ENCODE assay signal across 7 mouse cellular contexts in genomic region chr9:32696717-32697116, GRCm38 (mm10).
DNase-seq lines count a peak whose midpoint lies in the region; ATAC-seq lines count a peak whose summit lies in the region.

No protein-coding gene starts in this region.

- peaks cover 60% of the 10 kb centered on the region for H3K27me3 ChIP-seq in forebrain, embryonic 15.5 days
- peaks cover 38% of the 10 kb centered on the region for H3K27me3 ChIP-seq in hindbrain, embryonic 16.5 days (replicated peaks; ENCODE audit: control insufficient read depth, insufficient read depth, low read length)
- H3K27me3 ChIP-seq in liver, embryonic 13.5 days: peaks cover 22% of the 10 kb centered on the region
- H3K27me3 ChIP-seq in neural tube, embryonic 13.5 days: peaks cover 84% of the 10 kb centered on the region

- no peak overlapping the region for H3K9ac ChIP-seq in forebrain, embryonic 15.5 days (replicated peaks)
- no peak overlapping the region for H3K9ac ChIP-seq in hindbrain, embryonic 16.5 days (ENCODE audit: low read depth, low read length)
- peak overlapping the region; percentile 74 for H3K9ac ChIP-seq in liver, embryonic 13.5 days
- peak overlapping the region; percentile 71 for H3K9ac ChIP-seq in neural tube, embryonic 13.5 days

- WGBS in forebrain, embryonic 15.5 days: 8% methylated on average over 7 of the region's 7 CpGs
- WGBS in hindbrain, embryonic 16.5 days: 14% methylated on average over 7 of the region's 7 CpGs
- 38% methylated on average over 7 of the region's 7 CpGs for WGBS in liver, embryonic 13.5 days (ENCODE audit: insufficient replicate concordance)
- 13% methylated on average over 7 of the region's 7 CpGs for WGBS in neural tube, embryonic 13.5 days

- H3K4me3 ChIP-seq in forebrain, embryonic 15.5 days: peak overlapping the region; percentile 60
- peak overlapping the region; percentile 56 for H3K4me3 ChIP-seq in hindbrain, embryonic 16.5 days (ENCODE audit: low read length)
- peak overlapping the region; percentile 70 for H3K4me3 ChIP-seq in liver, embryonic 13.5 days (replicated peaks)
- peak overlapping the region; percentile 66 for H3K4me3 ChIP-seq in neural tube, embryonic 13.5 days

- no peaks in the 10 kb centered on the region for H3K36me3 ChIP-seq in forebrain, embryonic 15.5 days
- no peaks in the 10 kb centered on the region for H3K36me3 ChIP-seq in hindbrain, embryonic 16.5 days (ENCODE audit: control insufficient read depth, insufficient read depth, low read length)
- H3K36me3 ChIP-seq in liver, embryonic 13.5 days: no peaks in the 10 kb centered on the region
- no peaks in the 10 kb centered on the region for H3K36me3 ChIP-seq in neural tube, embryonic 13.5 days

- no peak for ATAC-seq in forebrain, embryonic 15.5 days (replicated peaks)
- ATAC-seq in hindbrain, embryonic 16.5 days: no peak
- ATAC-seq in liver, embryonic 13.5 days (ENCODE audit: low read depth): no peak
- no peak for ATAC-seq in neural tube, embryonic 13.5 days (ENCODE audit: low read depth)

- peaks cover 14% of the 10 kb centered on the region for H3K4me1 ChIP-seq in forebrain, embryonic 15.5 days
- peaks cover 5% of the 10 kb centered on the region for H3K4me1 ChIP-seq in hindbrain, embryonic 16.5 days (ENCODE audit: control insufficient read depth, insufficient read depth, low read depth, low read length)
- peaks cover 18% of the 10 kb centered on the region for H3K4me1 ChIP-seq in liver, embryonic 13.5 days (replicated peaks)
- H3K4me1 ChIP-seq in neural tube, embryonic 13.5 days (replicated peaks): peaks cover 10% of the 10 kb centered on the region

- peak; percentile 77 for DNase-seq in CD4-positive helper T cell, adult 2 months (ENCODE audit: low read depth, low spot score)
- peak; percentile 62 for DNase-seq in T-cell, adult 2 months (ENCODE audit: low spot score)
- no peak for DNase-seq in liver, embryonic 13.5 days
- no peak for DNase-seq in left cerebral cortex, adult 9 months (ENCODE audit: low spot score in 2 of 2)

- no peaks in the 10 kb centered on the region for H3K9me3 ChIP-seq in forebrain, embryonic 15.5 days
- no peaks in the 10 kb centered on the region for H3K9me3 ChIP-seq in hindbrain, embryonic 16.5 days (ENCODE audit: control insufficient read depth, low read length)
- no peaks in the 10 kb centered on the region for H3K9me3 ChIP-seq in liver, embryonic 13.5 days (replicated peaks)
- no peaks in the 10 kb centered on the region for H3K9me3 ChIP-seq in neural tube, embryonic 13.5 days

- no peak overlapping the region for H3K27ac ChIP-seq in forebrain, embryonic 15.5 days (replicated peaks)
- H3K27ac ChIP-seq in hindbrain, embryonic 16.5 days (ENCODE audit: low read depth, low read length): no peak overlapping the region
- no peak overlapping the region; the same call in 1 of the 2 replicates for H3K27ac ChIP-seq in liver, embryonic 13.5 days
- peak overlapping the region; percentile 74; the same call in 1 of the 2 replicates for H3K27ac ChIP-seq in neural tube, embryonic 13.5 days (replicated peaks)

- peak overlapping the region; percentile 86 for H3K4me2 ChIP-seq in forebrain, embryonic 15.5 days (replicated peaks)
- peak overlapping the region; percentile 92 for H3K4me2 ChIP-seq in hindbrain, embryonic 16.5 days (ENCODE audit: low read length)
- peak overlapping the region; percentile 86 for H3K4me2 ChIP-seq in liver, embryonic 13.5 days
- H3K4me2 ChIP-seq in neural tube, embryonic 13.5 days: peak overlapping the region; percentile 88

Comparison
In these comparisons a context has a peak if more than half of its experiments do, and no peak if none do; other contexts are left out.
1. DNase-seq: peak in CD4-positive helper T cell, adult 2 months (single experiment) and T-cell, adult 2 months (single experiment); none in liver, embryonic 13.5 days (single experiment) and left cerebral cortex, adult 9 months (0 of 2).
2. H3K9ac ChIP-seq: peak in liver, embryonic 13.5 days (single experiment) and neural tube, embryonic 13.5 days (single experiment); none in forebrain, embryonic 15.5 days (single experiment) and hindbrain, embryonic 16.5 days (single experiment).
3. Peak in every context shown above with its lines, with median percentiles within 50 percentile points of each other: H3K4me2 ChIP-seq and H3K4me3 ChIP-seq.